Mouse (Mus musculus): ENCODE data around the gene Psmf1. TPM values are rescaled to one million over a fixed set of nuclear protein-coding genes. Genes with fewer than 3 reads are reported as not detected.

The Psmf1 gene
- polyA plus RNA-seq, 1 experiment from 2014 or later = 65.1 TPM

DNA sequence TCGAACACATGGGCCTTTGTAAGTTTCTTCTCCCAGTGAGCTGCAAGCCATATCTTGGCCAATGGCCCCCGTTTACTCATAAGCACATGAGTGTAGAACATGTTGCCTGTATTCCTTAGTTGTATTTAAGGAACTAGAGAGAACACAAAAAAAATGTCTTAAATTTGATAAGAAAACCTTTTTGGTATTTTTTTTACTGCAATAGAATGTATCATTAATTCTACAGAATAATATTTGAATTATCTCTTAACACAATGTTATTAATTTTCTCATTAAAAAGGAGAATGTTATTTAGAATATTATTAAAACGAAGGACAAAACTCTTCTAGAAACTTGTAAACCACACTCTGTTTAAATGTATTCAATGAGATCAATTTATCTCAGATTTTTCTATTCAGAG lies 75.6 kb downstream of the Psmf1 start, which contains the start of gene Rad21l:
Gene Rad21l, minus strand, starts transcription at position 101 of the 400 bp plus-strand sequence.
- ATAC-seq = no peak
- Histone ChIP-seq H3K9me3 (ENCODE audit: control insufficient read depth, low read length) (no peaks in the 10 kb centered on the region), H3K4me3 (ENCODE audit: low read length) (no peak within 1 kb of the TSS), H3K4me2 (ENCODE audit: low read length) (no peak within 1 kb of the TSS), H3K36me3 (ENCODE audit: control insufficient read depth, insufficient read depth, low read length) (no peaks in the 10 kb centered on the region), H3K27ac (ENCODE audit: low read depth, low read length) (no peak within 1 kb of the TSS), H3K4me1 (ENCODE audit: control insufficient read depth, insufficient read depth, low read depth, low read length) (no peaks in the 10 kb centered on the region), H3K27me3 (replicated peaks; ENCODE audit: control insufficient read depth, insufficient read depth, low read length) (no peaks in the 10 kb centered on the region), H3K9ac (ENCODE audit: low read depth, low read length) (no peak within 1 kb of the TSS)
- WGBS = 84% methylated on average over 3 of the region's 3 CpGs

Other genes starting within 250 kb of the Psmf1 start
- gene Fkbp1a, start 201.7 kb downstream of the Psmf1 start, polyA plus RNA-seq (2015; fragmentation: Nextera tagmentation; extraction: Ambion mirVana) = 675 and 689 TPM in 2 replicates
- gene Sdcbp2, start 171.6 kb downstream of the Psmf1 start, polyA plus RNA-seq (2015; fragmentation: Nextera tagmentation; extraction: Ambion mirVana) = 0.58 and 0.70 TPM in 2 replicates
- 24.8 and 28.3 TPM in 2 replicates for gene Snph, start 111.6 kb downstream of the Psmf1 start, polyA plus RNA-seq (2015; fragmentation: Nextera tagmentation; extraction: Ambion mirVana)
- 0.15 and 0.28 TPM in 2 replicates for gene Rad21l, start 75.7 kb downstream of the Psmf1 start, polyA plus RNA-seq (2015; fragmentation: Nextera tagmentation; extraction: Ambion mirVana)
- gene Tmem74b, start 42.2 kb downstream of the Psmf1 start, polyA plus RNA-seq (2015; fragmentation: Nextera tagmentation; extraction: Ambion mirVana) = 32.3 and 32.7 TPM in 2 replicates
- 0.35 and 0.55 TPM in 2 replicates for gene Rspo4, start 98.7 kb upstream of the Psmf1 start, polyA plus RNA-seq (2015; fragmentation: Nextera tagmentation; extraction: Ambion mirVana)
- 0.36 and 0.46 TPM in 2 replicates for gene Angpt4, start 167.0 kb upstream of the Psmf1 start, polyA plus RNA-seq (2015; fragmentation: Nextera tagmentation; extraction: Ambion mirVana)
- 43.4 and 45.9 TPM in 2 replicates for gene Fam110a, start 236.0 kb upstream of the Psmf1 start, polyA plus RNA-seq (2015; fragmentation: Nextera tagmentation; extraction: Ambion mirVana)